Comparison of ENCODE assay signal across 34 mouse cellular contexts in genomic region chr7:120662079-120662478, GRCm38 (mm10). TPM values are rescaled to one million over a fixed set of nuclear protein-coding genes. Genes with fewer than 3 reads are reported as not detected.
DNase-seq lines count a peak whose midpoint lies in the region; ATAC-seq and TF ChIP-seq lines count a peak whose summit lies in the region.
"Had no signal": no experiment of that assay in that cellular context is flagged by ENCODE, and none has a peak within 500 bp of the region (broad histone marks: within the 10 kb centered on the region; RNA-seq: fewer than 3 reads in every experiment).

No protein-coding gene starts in this region.

- no peaks in the 10 kb centered on the region for H3K79me2 ChIP-seq in CH12.LX (replicated peaks; ENCODE audit: control insufficient read depth, extremely low read depth, insufficient read depth, poor library complexity, severe bottlenecking)

- peak; percentile 39 for ATAC-seq in common myeloid progenitor, adult 5-6 weeks (replicated peaks; ENCODE audit: low read depth, poor library complexity, severe bottlenecking)
- ATAC-seq in neutrophil, adult 5-6 weeks (ENCODE audit: extremely low read depth, insufficient number of reproducible peaks, low FRiP score, poor library complexity, severe bottlenecking) = 0 out of 2 replicates have a peak, but pooled peaks have one; percentile 54
- ATAC-seq: forebrain, postnatal 0 days; inflammation-experienced regulatory T-cells, adult 6 months; lung, postnatal 0 days had no signal

- dilution Hi-C loops in CH12.LX (cut with MboI; ENCODE audit: extremely low pct_ligation_motif_present, extremely low pct_unique_long_range_greater_than_20kb, low sequenced_read_pairs) = no loop called here

- no peak for TF ChIP-seq RAD21 in CH12.LX (IDR thresholded peaks at IDR 0.05; ENCODE audit: low read depth, low read length)

- H3K4me3 ChIP-seq in CH12.LX (replicated peaks in 1 of 3; ENCODE audit: low read depth in 2 of 3, low read length in 2 of 3, poor library complexity in 1 of 3) = no peak overlapping the region
- no peak overlapping the region for H3K4me3 ChIP-seq in thymus, adult 2 months (ENCODE audit: control insufficient read depth, insufficient read depth, low read length)
- H3K4me3 ChIP-seq in hindbrain, embryonic 10.5 days = no peak overlapping the region
- H3K4me3 ChIP-seq: embryonic facial prominence, embryonic 10.5 days; embryonic facial prominence, embryonic 15.5 days; forebrain, embryonic 12.5 days; midbrain, embryonic 10.5 days; myocyte; neural tube, embryonic 12.5 days had no signal

- no peak overlapping the region for H3K27ac ChIP-seq in CH12.LX (ENCODE audit: insufficient read depth, low read depth)
- H3K27ac ChIP-seq in thymus, adult 2 months (ENCODE audit: control insufficient read depth, insufficient read depth, low read length) = no peak overlapping the region
- no peak overlapping the region for H3K27ac ChIP-seq in hindbrain, embryonic 10.5 days
- H3K27ac ChIP-seq: embryonic facial prominence, embryonic 10.5 days; embryonic facial prominence, embryonic 15.5 days; forebrain, embryonic 12.5 days; hindbrain, embryonic 14.5 days; macrophage; midbrain, embryonic 10.5 days; neural tube, embryonic 12.5 days had no signal

- H3K9me3 ChIP-seq in CH12.LX (replicated peaks; ENCODE audit: low read length) = no peaks in the 10 kb centered on the region
- no peaks in the 10 kb centered on the region for H3K9me3 ChIP-seq in hindbrain, embryonic 10.5 days
- H3K9me3 ChIP-seq: embryonic facial prominence, embryonic 10.5 days; embryonic facial prominence, embryonic 15.5 days; forebrain, embryonic 12.5 days; midbrain, embryonic 10.5 days; neural tube, embryonic 12.5 days had no signal

- no peaks in the 10 kb centered on the region for H3K27me3 ChIP-seq in CH12.LX (replicated peaks)
- no peaks in the 10 kb centered on the region for H3K27me3 ChIP-seq in thymus, adult 2 months (ENCODE audit: control insufficient read depth, insufficient read depth, low read length)
- no peaks in the 10 kb centered on the region for H3K27me3 ChIP-seq in hindbrain, embryonic 10.5 days (ENCODE audit: insufficient read depth, poor library complexity, severe bottlenecking)
- H3K27me3 ChIP-seq: embryonic facial prominence, embryonic 15.5 days; forebrain, embryonic 12.5 days; neural tube, embryonic 12.5 days had no signal

- peak; percentile 56 for DNase-seq in CH12.LX (ENCODE audit: extremely low read depth)
- DNase-seq in spleen, postnatal 4 days (ENCODE audit: low spot score in 2 of 2) = peak; percentile 20 to 69
- no peak for DNase-seq in right cerebral cortex, adult 18-20 months
- DNase-seq in thymus, adult 2 months = no peak
- DNase-seq in hindbrain, embryonic 10.5 days (ENCODE audit: low spot score) = no peak
- DNase-seq: adrenal gland, postnatal 36 days; cerebellum, adult 18-20 months; cerebellum, postnatal 14 days; forebrain, postnatal 0 days; gastrocnemius, postnatal 10 days; heart, adult 11 months; heart, postnatal 36 days; kidney, adult 11 months; kidney, postnatal 14 days; lung, adult 18-20 months; retina, postnatal 1 day; right cerebral cortex, postnatal 25 days; thymus, postnatal 36 days had no signal

- in situ Hi-C loops in CH12.LX (cut with MboI; ENCODE audit: low pct_ligation_motif_present, low pct_unique_long_range_greater_than_20kb, low sequenced_read_pairs) = no loop called here

- TF ChIP-seq POLR2A in CH12.LX (IDR thresholded peaks at IDR 0.05; ENCODE audit: low read depth, low read length) = no peak
- TF ChIP-seq POLR2A in thymus, adult 2 months (IDR thresholded peaks at IDR 0.05; ENCODE audit: control insufficient read depth, extremely low read depth, insufficient read depth, low read length, poor library complexity) = no peak

- peaks cover 0 to 9% of the 10 kb centered on the region in 2 experiments; a peak in 2 of 4 replicates for H3K4me1 ChIP-seq in CH12.LX (ENCODE audit: control insufficient read depth in 1 of 2, insufficient read depth in 2 of 2)
- no peaks in the 10 kb centered on the region for H3K4me1 ChIP-seq in thymus, adult 2 months (replicated peaks; ENCODE audit: control insufficient read depth, insufficient read depth, low read length)
- H3K4me1 ChIP-seq in hindbrain, embryonic 10.5 days (replicated peaks) = no peaks in the 10 kb centered on the region
- H3K4me1 ChIP-seq: embryonic facial prominence, embryonic 10.5 days; embryonic facial prominence, embryonic 15.5 days; forebrain, embryonic 12.5 days; midbrain, embryonic 10.5 days; neural tube, embryonic 12.5 days had no signal

- H3K9ac ChIP-seq in CH12.LX (ENCODE audit: insufficient read depth, low read depth) = no peak overlapping the region
- H3K9ac ChIP-seq: embryonic facial prominence, embryonic 15.5 days; forebrain, embryonic 12.5 days; forebrain, postnatal 0 days; hindbrain, embryonic 14.5 days; neural tube, embryonic 12.5 days had no signal

- peaks cover 27 to 44% of the 10 kb centered on the region in 2 experiments for H3K36me3 ChIP-seq in CH12.LX (replicated peaks in 1 of 2; ENCODE audit: control insufficient read depth in 1 of 2, insufficient read depth in 1 of 2, low read length in 1 of 2)
- peaks cover 34% of the 10 kb centered on the region for H3K36me3 ChIP-seq in thymus, adult 2 months (ENCODE audit: control insufficient read depth, insufficient read depth, low read length)
- H3K36me3 ChIP-seq in hindbrain, embryonic 10.5 days = peaks cover 37% of the 10 kb centered on the region

- no peak for TF ChIP-seq CTCF in CH12.LX (conservative IDR thresholded peaks at IDR 0.05 in 1 of 2, IDR thresholded peaks at IDR 0.05 in 1 of 2; ENCODE audit: low read depth in 2 of 2, low read length in 2 of 2)
- TF ChIP-seq CTCF in thymus, adult 2 months (IDR thresholded peaks at IDR 0.05; ENCODE audit: borderline replicate concordance, control insufficient read depth, extremely low read depth, insufficient read depth, low read length, poor library complexity) = no peak

- no peak for TF ChIP-seq EP300 in CH12.LX (IDR thresholded peaks at IDR 0.05; ENCODE audit: low read length)

- H3K4me2 ChIP-seq in CH12.LX (ENCODE audit: insufficient read depth, low read depth, poor library complexity, severe bottlenecking) = no peak overlapping the region
- H3K4me2 ChIP-seq: embryonic facial prominence, embryonic 15.5 days; forebrain, embryonic 12.5 days; heart, embryonic 11.5 days; hindbrain, embryonic 14.5 days; neural tube, embryonic 12.5 days had no signal

- 66% methylated on average over 4 of the region's 4 CpGs for WGBS in thymus, adult 2 months
- WGBS in hindbrain, embryonic 10.5 days = 93% methylated on average over 4 of the region's 4 CpGs

TF ChIP-seq in CH12.LX, 34 proteins besides CTCF, POLR2A, EP300 and RAD21:
- TF ChIP-seq USF2 (conservative IDR thresholded peaks at IDR 0.05; ENCODE audit: low read depth, low read length) (no peak), ZC3H11A (IDR thresholded peaks at IDR 0.05; ENCODE audit: low read depth, low read length) (no peak), NRF1 (IDR thresholded peaks at IDR 0.05; ENCODE audit: low read depth, low read length) (peak; percentile 85), MAZ (IDR thresholded peaks at IDR 0.05; ENCODE audit: low read depth, low read length) (no peak)

RNA-seq across cellular contexts. Expression of gene Pdzd9, which starts 8.1 kb away (rescaled TPM):
- total RNA-seq in CH12.LX (2012; rRNA removed) = 0.51 and 0.59 TPM in 2 replicates
- total RNA-seq in CH12.LX (2014; rRNA removed) = not detected in 2 replicates
- 0.30 and 0.39 TPM in 2 replicates for polyA plus RNA-seq in CH12.LX (2012; ENCODE audit: insufficient read length, low read depth)
- total RNA-seq in common myeloid progenitor, adult 5-6 weeks (2017) = 0.09 TPM in 1 of 2 replicates, not detected in the other
- not detected in 2 replicates for total RNA-seq in neutrophil, adult 5-6 weeks (2017)
- 0.05 TPM in 1 of 2 replicates, not detected in the other for polyA plus RNA-seq in thymus, adult 2 months (2012; rRNA removed)
- polyA plus RNA-seq in hindbrain, embryonic 10.5 days (2016; fragmentation: Nextera tagmentation; extraction: Ambion mirVana) = 0.35 and 0.40 TPM in 2 replicates
- total RNA-seq: adrenal gland, adult 18-20 months; adrenal gland, postnatal 36 days; gastrocnemius, postnatal 10 days; heart, postnatal 36 days; left cerebral cortex, adult 18-20 months; liver, adult 2 months had no signal
- polyA plus RNA-seq: liver, adult 2 months had no signal

RNA-seq across cellular contexts. Expression of gene Mosmo, which starts 15.3 kb away (rescaled TPM):
- total RNA-seq in CH12.LX (2012; rRNA removed) (14.0 and 15.9 TPM in 2 replicates), CH12.LX (2014; rRNA removed) (19.0 and 21.8 TPM in 2 replicates)
- 10.4 and 10.9 TPM in 2 replicates for polyA plus RNA-seq in CH12.LX (2012; ENCODE audit: insufficient read length, low read depth)
- total RNA-seq in common myeloid progenitor, adult 5-6 weeks (2017) = 16.9 and 20.2 TPM in 2 replicates
- 21.5 and 22.7 TPM in 2 replicates for total RNA-seq in neutrophil, adult 5-6 weeks (2017)
- 29.8 and 31.0 TPM in 2 replicates for polyA plus RNA-seq in thymus, adult 2 months (2012; rRNA removed)
- 10.4 and 13.8 TPM in 2 replicates for polyA plus RNA-seq in hindbrain, embryonic 10.5 days (2016; fragmentation: Nextera tagmentation; extraction: Ambion mirVana)

RNA-seq across cellular contexts. Expression of gene Uqcrc2, which starts 27.1 kb away (rescaled TPM):
- 155 and 158 TPM in 2 replicates for total RNA-seq in CH12.LX (2012; rRNA removed)
- 318 and 341 TPM in 2 replicates for total RNA-seq in CH12.LX (2014; rRNA removed)
- polyA plus RNA-seq in CH12.LX (2012; ENCODE audit: insufficient read length, low read depth) = 237 TPM in 2 replicates
- total RNA-seq in common myeloid progenitor, adult 5-6 weeks (2017) = 142 and 147 TPM in 2 replicates
- 57.0 and 57.1 TPM in 2 replicates for total RNA-seq in neutrophil, adult 5-6 weeks (2017)
- polyA plus RNA-seq in thymus, adult 2 months (2012; rRNA removed) = 70.4 and 89.4 TPM in 2 replicates
- 165 and 174 TPM in 2 replicates for polyA plus RNA-seq in hindbrain, embryonic 10.5 days (2016; fragmentation: Nextera tagmentation; extraction: Ambion mirVana)

Comparison
In these comparisons a context has a peak if more than half of its experiments do, and no peak if none do; other contexts are left out.
1. DNase-seq: peak in CH12.LX (single experiment) and spleen, postnatal 4 days (2 of 2); none in right cerebral cortex, adult 18-20 months (single experiment), thymus, adult 2 months (single experiment) and hindbrain, embryonic 10.5 days (single experiment).